Mouse (Mus musculus) embryonic facial prominence, embryonic 11.5 days (tissue): ENCODE results near the gene Tfip11. TPM values are rescaled to one million over a fixed set of nuclear protein-coding genes. Genes with fewer than 3 reads are reported as not detected.

Source experiments
- ATAC-seq: fragments of 200-750 bp; cut with Nextera tagmentation; replicated peaks from 2 replicates; pipeline ENCODE4 v1.8.0; 2017; ENCODE audit warnings: low read depth; ENCODE audit not compliant: insufficient number of reproducible peaks, low FRiP score, low TSS enrichment
- DNase-seq: peaks from one replicate; pipeline ENCODE4 v3.0.0-alpha.2; 2015; ENCODE audit warnings: low spot score
- H3K27ac ChIP-seq: fragments of 300-500 bp; sonication (generic); replicated peaks from 2 replicates; pipeline ENCODE4 v1.5.1; 2014; ENCODE audit warnings: mild to moderate bottlenecking, low read depth, low read length, control low read depth
- H3K27me3 ChIP-seq: fragments of 300-500 bp; sonication (generic); 2 replicates; pipeline ENCODE4 v1.6.1; 2014; ENCODE audit warnings: mild to moderate bottlenecking, low read length, moderate library complexity, mixed read lengths; ENCODE audit not compliant: control insufficient read depth, insufficient read depth
- H3K36me3 ChIP-seq: fragments of 300-500 bp; sonication (generic); replicated peaks from 2 replicates; pipeline ENCODE4 v1.6.1; 2014; ENCODE audit warnings: low read depth, mild to moderate bottlenecking, low read length, moderate library complexity, mixed read lengths; ENCODE audit not compliant: control insufficient read depth, insufficient read depth
- H3K4me1 ChIP-seq: fragments of 300-500 bp; sonication (generic); 2 replicates; pipeline ENCODE4 v1.6.1; 2014; ENCODE audit warnings: low read length, mixed read lengths; ENCODE audit not compliant: control insufficient read depth, insufficient read depth
- H3K4me2 ChIP-seq: fragments of 300-500 bp; sonication (generic); 2 replicates; pipeline ENCODE4 v1.6.1; 2014; ENCODE audit warnings: low read depth, mild to moderate bottlenecking, control low read depth, low read length, moderate library complexity
- H3K4me3 ChIP-seq: fragments of 300-500 bp; sonication (generic); 2 replicates; pipeline ENCODE4 v1.5.1; 2014; ENCODE audit warnings: low read depth, low read length, control low read depth
- H3K9ac ChIP-seq: fragments of 300-500 bp; sonication (generic); replicated peaks from 2 replicates; pipeline ENCODE4 v1.6.1; 2014; ENCODE audit warnings: mild to moderate bottlenecking, control low read depth, low read length
- H3K9me3 ChIP-seq: fragments of 300-500 bp; sonication (generic); replicated peaks from 2 replicates; pipeline ENCODE4 v1.6.1; 2016; ENCODE audit warnings: mild to moderate bottlenecking, low read length, inconsistent platforms, mixed read lengths; ENCODE audit not compliant: control insufficient read depth
- WGBS: fragments of 180-500 bp; shearing (Covaris S2); extraction: QIAGEN DNeasy Blood & Tissue Kit; methylation state at CpG from one replicate; pipeline ENCODE4 v1.1.7; 2014; 5-methylcytosine and 5-hydroxymethylcytosine counted together
- polyA plus RNA-seq: library from polyadenylated mRNA; unstranded; fragments of >200 nt; fragmentation: Nextera tagmentation; extraction: Ambion mirVana; gene quantifications from 2 replicates; pipeline ENCODE4 v1.2.1, GENCODE M21; 2014

Tfip11 gene
- polyA plus RNA-seq, 1 experiment from 2014 or later: 19.3 TPM

DNA sequence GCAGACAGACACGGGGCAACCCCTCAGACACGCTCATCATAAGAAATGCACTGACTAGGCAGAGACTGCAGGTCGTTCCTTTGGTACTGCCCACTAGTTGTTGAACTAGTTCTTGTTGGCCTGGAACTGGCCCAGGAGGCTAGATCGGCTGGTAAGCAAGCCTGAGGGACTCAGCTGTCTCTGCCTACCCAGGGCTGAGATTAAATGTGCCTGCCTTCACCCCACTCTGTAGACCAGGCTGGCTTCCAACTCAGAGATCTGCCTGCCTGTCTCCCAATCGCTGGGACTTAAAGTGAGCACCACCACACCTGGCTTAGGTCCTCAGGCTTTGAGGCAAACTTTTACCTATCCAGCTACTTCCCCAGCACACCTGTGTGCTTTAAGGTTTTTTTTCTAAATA, 5.8 kb upstream of the Tfip11 start:
- Histone ChIP-seq H3K4me3 (no peak overlapping the region), H3K9me3 (no peaks in the 10 kb centered on the region), H3K4me1 (no peaks in the 10 kb centered on the region), H3K27me3 (no peaks in the 10 kb centered on the region), H3K36me3 (no peaks in the 10 kb centered on the region), H3K4me2 (no peak overlapping the region), H3K27ac (no peak overlapping the region), H3K9ac (no peak overlapping the region)
- ATAC-seq: no peak
- DNase-seq: no peak
- WGBS: 68% methylated on average over 5 of the region's 5 CpGs

- DNase-seq (no peak), ATAC-seq (no peak)
- H3K27ac ChIP-seq: no peak overlapping the region
- no peaks in the 10 kb centered on the region for H3K36me3 ChIP-seq
- H3K4me3 ChIP-seq: no peak overlapping the region
- no peak overlapping the region for H3K4me2 ChIP-seq
- no peaks in the 10 kb centered on the region for H3K27me3 ChIP-seq
- WGBS: 78% methylated on average over 6 of the region's 6 CpGs
- H3K4me1 ChIP-seq: no peaks in the 10 kb centered on the region
- H3K9ac ChIP-seq: no peak overlapping the region
- H3K9me3 ChIP-seq: no peaks in the 10 kb centered on the region
Observed at GRCm38 (mm10) chr5:112320936-112321335, 5.2 kb upstream of the Tfip11 start.

GRCm38 (mm10) chr5:112321376-112321775, 4.8 kb upstream of the Tfip11 start:
- Histone ChIP-seq H3K9me3 (no peaks in the 10 kb centered on the region), H3K9ac (no peak overlapping the region), H3K4me2 (no peak overlapping the region), H3K27me3 (no peaks in the 10 kb centered on the region), H3K27ac (no peak overlapping the region), H3K4me3 (no peak overlapping the region), H3K4me1 (no peaks in the 10 kb centered on the region), H3K36me3 (no peaks in the 10 kb centered on the region)
- no peak for ATAC-seq
- 70% methylated on average over 4 of the region's 4 CpGs for WGBS
- DNase-seq: no peak

DNA sequence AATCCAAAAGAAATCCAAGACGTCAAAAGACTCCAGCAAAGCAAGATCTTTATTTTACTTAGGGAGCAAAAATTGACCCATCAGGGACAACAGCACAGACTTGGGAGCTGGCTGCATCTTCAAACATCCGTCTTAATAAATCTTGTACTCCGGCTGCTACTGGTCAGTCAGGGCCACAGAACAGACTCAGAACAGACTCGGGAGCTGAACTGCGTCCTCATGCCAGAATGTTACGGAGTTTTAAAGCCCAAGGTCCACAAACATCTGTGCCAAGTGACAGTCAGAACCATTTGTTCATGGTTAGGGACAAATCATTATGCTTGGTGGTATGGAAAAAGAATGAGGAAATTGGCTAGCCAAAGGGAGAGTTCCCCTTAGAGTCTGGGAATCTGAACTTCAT, 2.9 kb upstream of the Tfip11 start:
- no peaks in the 10 kb centered on the region for H3K4me1 ChIP-seq
- DNase-seq (no peak), ATAC-seq (no peak)
- no peak overlapping the region for H3K4me3 ChIP-seq
- H3K27ac ChIP-seq: no peak overlapping the region
- no peaks in the 10 kb centered on the region for H3K36me3 ChIP-seq
- no peak overlapping the region for H3K4me2 ChIP-seq
- 90% methylated on average over 6 of the region's 6 CpGs for WGBS
- no peaks in the 10 kb centered on the region for H3K9me3 ChIP-seq
- H3K27me3 ChIP-seq: no peaks in the 10 kb centered on the region
- no peak overlapping the region for H3K9ac ChIP-seq

DNA sequence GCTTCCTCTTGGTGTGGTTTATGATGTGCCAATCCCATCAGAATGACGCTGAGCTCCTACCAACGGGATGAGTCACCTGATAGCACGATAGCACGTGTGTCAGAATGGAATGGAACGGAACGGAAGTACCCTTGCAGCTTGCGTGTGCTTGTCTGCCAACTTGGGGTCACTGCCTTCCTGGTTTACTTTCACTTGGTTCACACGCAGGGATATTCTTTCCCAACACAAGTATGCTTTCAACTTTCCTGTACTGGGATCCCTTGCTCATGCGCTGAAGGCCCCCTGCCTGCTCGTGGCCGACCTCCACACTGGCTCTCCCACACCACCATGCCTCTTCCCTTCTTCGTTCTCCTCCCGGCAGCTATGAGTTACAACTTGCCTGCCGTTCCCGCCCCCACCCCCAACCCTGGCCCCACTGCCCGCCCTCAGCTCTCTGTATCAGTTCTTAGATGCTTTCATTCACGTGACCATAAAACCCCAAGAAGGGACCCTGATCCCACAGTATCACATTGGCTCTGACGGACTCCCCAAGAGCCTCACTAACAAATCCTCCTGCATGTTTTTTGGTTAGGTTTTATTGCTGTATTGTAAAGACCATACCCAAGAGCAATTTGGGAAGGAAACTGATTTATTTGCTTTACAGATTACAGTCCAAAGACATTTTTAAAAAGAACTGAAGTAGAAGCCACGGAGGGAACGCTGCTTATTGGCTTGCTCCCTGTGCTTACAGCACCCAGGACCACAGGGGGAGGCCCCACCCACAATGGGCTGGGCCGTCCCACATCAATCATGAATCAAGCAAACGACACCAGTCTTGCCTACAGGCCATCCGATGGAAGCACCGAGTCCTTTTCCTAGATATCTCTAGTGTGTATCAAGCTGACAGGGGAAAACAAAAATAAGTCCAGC, 1.3 kb upstream of the Tfip11 start:
- H3K4me3 ChIP-seq: no peak overlapping the region
- 0 out of 2 replicates have a peak, but pooled peaks cover 2% of the 10 kb centered on the region for H3K36me3 ChIP-seq
- H3K27me3 ChIP-seq: no peaks in the 10 kb centered on the region
- ATAC-seq (no peak), DNase-seq (peak; percentile 29)
- no peak overlapping the region for H3K4me2 ChIP-seq
- WGBS: 33% methylated on average over 24 of the region's 24 CpGs
- no peaks in the 10 kb centered on the region for H3K9me3 ChIP-seq
- H3K27ac ChIP-seq: no peak overlapping the region
- H3K4me1 ChIP-seq: no peaks in the 10 kb centered on the region
- H3K9ac ChIP-seq: no peak overlapping the region

- Histone ChIP-seq H3K9ac (peak overlapping the region; percentile 76), H3K4me1 (no peaks in the 10 kb centered on the region), H3K36me3 (peaks cover 8% of the 10 kb centered on the region), H3K27me3 (no peaks in the 10 kb centered on the region), H3K27ac (no peak overlapping the region), H3K4me2 (peak overlapping the region; percentile 57), H3K4me3 (peak overlapping the region; percentile 96), H3K9me3 (no peaks in the 10 kb centered on the region)
- 1% methylated on average over 29 of the region's 33 CpGs for WGBS
- peak; percentile 57 for ATAC-seq
- DNase-seq: no peak
Observed at GRCm38 (mm10) chr5:112326446-112327009, 370 bp downstream of the Tfip11 start.

GRCm38 (mm10) chr5:112327854-112328253, 1.7 kb downstream of the Tfip11 start:
- H3K27ac ChIP-seq: no peak overlapping the region
- H3K36me3 ChIP-seq: peaks cover 8% of the 10 kb centered on the region
- no peaks in the 10 kb centered on the region for H3K27me3 ChIP-seq
- H3K9ac ChIP-seq: no peak overlapping the region
- H3K4me1 ChIP-seq: no peaks in the 10 kb centered on the region
- no peaks in the 10 kb centered on the region for H3K9me3 ChIP-seq
- ATAC-seq (no peak), DNase-seq (no peak)
- 94% methylated on average over 15 of the region's 15 CpGs for WGBS
- no peak overlapping the region for H3K4me3 ChIP-seq
- H3K4me2 ChIP-seq: no peak overlapping the region
